ENCODE assay signal across 8 mouse cellular contexts in genomic region chr4:46664123-46665009, GRCm38 (mm10). TPM values are rescaled to one million over a fixed set of nuclear protein-coding genes. Genes with fewer than 3 reads are reported as not detected.
DNase-seq lines count a peak whose midpoint lies in the region; ATAC-seq and TF ChIP-seq lines count a peak whose summit lies in the region.

No protein-coding gene starts in this region.

- no peaks in the 10 kb centered on the region for H3K27me3 ChIP-seq in hindbrain, embryonic 11.5 days (ENCODE audit: control insufficient read depth, insufficient read depth, low read length)
- no peaks in the 10 kb centered on the region for H3K27me3 ChIP-seq in liver, adult 2 months (ENCODE audit: control insufficient read depth, insufficient read depth, low read length)
- no peaks in the 10 kb centered on the region for H3K27me3 ChIP-seq in midbrain, embryonic 14.5 days (ENCODE audit: control insufficient read depth, insufficient read depth, low read length)

- no peaks in the 10 kb centered on the region for H3K36me3 ChIP-seq in hindbrain, embryonic 11.5 days (ENCODE audit: control insufficient read depth, insufficient read depth, low read length)
- no peaks in the 10 kb centered on the region for H3K36me3 ChIP-seq in liver, adult 2 months (ENCODE audit: control insufficient read depth, insufficient read depth, low read length)
- H3K36me3 ChIP-seq in midbrain, embryonic 14.5 days (ENCODE audit: control insufficient read depth, insufficient read depth, low read length) = peaks cover 9% of the 10 kb centered on the region; the same call in 1 of the 2 replicates

- peak overlapping the region; percentile 63 for H3K4me2 ChIP-seq in hindbrain, embryonic 11.5 days (replicated peaks; ENCODE audit: low read depth, low read length)
- peak overlapping the region; percentile 61 for H3K4me2 ChIP-seq in midbrain, embryonic 14.5 days (ENCODE audit: low read length)

- no peaks in the 10 kb centered on the region for H3K79me2 ChIP-seq in liver, adult 2 months (ENCODE audit: control insufficient read depth, insufficient read depth, low read length)

- ATAC-seq in hindbrain, embryonic 11.5 days (ENCODE audit: low FRiP score) = peak; percentile 90
- peak; percentile 82 for ATAC-seq in midbrain, embryonic 14.5 days (ENCODE audit: low FRiP score, low TSS enrichment)
- ATAC-seq in erythroid progenitor cell, adult 5-6 weeks (replicated peaks; ENCODE audit: low FRiP score, poor library complexity, severe bottlenecking) = no peak

- TF ChIP-seq POLR2A in liver, adult 2 months (IDR thresholded peaks at IDR 0.05; ENCODE audit: extremely low read depth, insufficient read depth, low read length) = no peak

- peak overlapping the region; percentile 32 for H3K4me3 ChIP-seq in hindbrain, embryonic 11.5 days (ENCODE audit: low read depth, low read length)
- H3K4me3 ChIP-seq in liver, adult 2 months (ENCODE audit: insufficient read depth, low read depth, low read length) = peak overlapping the region; percentile 47; the same call in 1 of the 2 replicates
- peak overlapping the region; percentile 27 for H3K4me3 ChIP-seq in midbrain, embryonic 14.5 days (replicated peaks; ENCODE audit: low read depth, low read length)

- peak overlapping the region; percentile 88 for H3K27ac ChIP-seq in hindbrain, embryonic 11.5 days (ENCODE audit: low read depth, low read length)
- H3K27ac ChIP-seq in liver, adult 2 months (replicated peaks; ENCODE audit: insufficient read depth, low read depth, low read length) = no peak overlapping the region
- H3K27ac ChIP-seq in midbrain, embryonic 14.5 days (replicated peaks; ENCODE audit: low read depth, low read length) = peak overlapping the region; percentile 72

- peak overlapping the region; percentile 67 for H3K9ac ChIP-seq in hindbrain, embryonic 11.5 days (ENCODE audit: low read depth, low read length)
- peak overlapping the region; percentile 48; the same call in 1 of the 2 replicates for H3K9ac ChIP-seq in liver, adult 2 months (ENCODE audit: low read depth, low read length)
- peak overlapping the region; percentile 47; the same call in 1 of the 2 replicates for H3K9ac ChIP-seq in midbrain, embryonic 14.5 days (replicated peaks; ENCODE audit: low read length)

- H3K4me1 ChIP-seq in hindbrain, embryonic 11.5 days (replicated peaks; ENCODE audit: control insufficient read depth, insufficient read depth, low read length) = peaks cover 6% of the 10 kb centered on the region
- H3K4me1 ChIP-seq in liver, adult 2 months (ENCODE audit: control insufficient read depth, insufficient read depth, low read length) = no peaks in the 10 kb centered on the region
- peaks cover 8% of the 10 kb centered on the region for H3K4me1 ChIP-seq in midbrain, embryonic 14.5 days (ENCODE audit: control insufficient read depth, insufficient read depth, low read length)

- DNase-seq in NIH3T3 (ENCODE audit: low read depth) = peak; percentile 60
- DNase-seq in adrenal gland, postnatal 25 days = peak; percentile 80
- DNase-seq in frontal cortex, postnatal 10 days (ENCODE audit: low spot score in 2 of 2) = peak; percentile 31 to 33
- DNase-seq in hindbrain, embryonic 11.5 days (ENCODE audit: low spot score) = peak; percentile 80
- DNase-seq in liver, adult 2 months (ENCODE audit: extremely low read depth, low read depth, low spot score) = no peak
- DNase-seq in midbrain, embryonic 14.5 days = peak; percentile 70
- peak; percentile 78 for DNase-seq in testis, postnatal 10 days (ENCODE audit: low spot score)

- no peak for TF ChIP-seq CTCF in liver, adult 2 months (IDR thresholded peaks at IDR 0.05; ENCODE audit: low read depth, low read length)

- 2% methylated on average over 34 of the region's 34 CpGs for WGBS in hindbrain, embryonic 11.5 days
- WGBS in liver, adult 2 months = 64% methylated on average over 34 of the region's 34 CpGs
- WGBS in midbrain, embryonic 14.5 days = 4% methylated on average over 34 of the region's 34 CpGs

- no peaks in the 10 kb centered on the region for H3K9me3 ChIP-seq in hindbrain, embryonic 11.5 days (ENCODE audit: control insufficient read depth, low read length)
- no peaks in the 10 kb centered on the region for H3K9me3 ChIP-seq in midbrain, embryonic 14.5 days (ENCODE audit: control insufficient read depth, low read length)

RNA-seq across cellular contexts. Expression of gene Tbc1d2, which starts 14.4 kb away (rescaled TPM):
- 2.1 and 2.9 TPM in 2 replicates for total RNA-seq in adrenal gland, postnatal 25 days (2021)
- 1.0 and 1.1 TPM in 2 replicates for polyA plus RNA-seq in hindbrain, embryonic 11.5 days (2014; fragmentation: Nextera tagmentation; extraction: Ambion mirVana)
- 0.40 and 0.55 TPM in 2 replicates for total RNA-seq in liver, adult 2 months (2014; rRNA removed)
- 0.94 and 1.3 TPM in 2 replicates for polyA plus RNA-seq in liver, adult 2 months (2012; rRNA removed)
- polyA plus RNA-seq in midbrain, embryonic 14.5 days (2014; fragmentation: Nextera tagmentation; extraction: Ambion mirVana) = 0.16 and 0.31 TPM in 2 replicates
- total RNA-seq in erythroid progenitor cell, adult 5-6 weeks (2015; ENCODE audit: low replicate concordance) = 0.84 TPM in 1 of 2 replicates, not detected in the other
- total RNA-seq in erythroid progenitor cell, adult 5-6 weeks (2017; ENCODE audit: low replicate concordance) = 0.39 and 0.91 TPM in 2 replicates
